Mouse (Mus musculus) macrophage (primary cell): ENCODE results near the gene Abcc4. TPM values are rescaled to one million over a fixed set of nuclear protein-coding genes. Genes with fewer than 3 reads are reported as not detected.
"Not testable (repeated sequence)": the region's sequence is repeated elsewhere in the genome, so short reads cannot be mapped to it uniquely, and the experiment has no call there.

ENCODE experiments used
- H3K27ac ChIP-seq: fragments of 350-480 bp; formaldehyde crosslinking; 2 replicates; pipeline ENCODE4 v1.9.0; 2021
- H3K36me3 ChIP-seq: fragments of 350-480 bp; formaldehyde crosslinking; 2 replicates; pipeline ENCODE4 v1.9.0; 2021; ENCODE audit errors: inconsistent target
- H3K4me3 ChIP-seq: fragments of 350-480 bp; formaldehyde crosslinking; 2 replicates; pipeline ENCODE4 v1.9.0; 2021; ENCODE audit errors: inconsistent target
- H3K79me2 ChIP-seq: fragments of 350-480 bp; formaldehyde crosslinking; 2 replicates; pipeline ENCODE4 v1.9.0; 2021; ENCODE audit errors: inconsistent target
- WGBS: methylation state at CpG from one replicate; pipeline ENCODE4 v1.1.7; 2026; ENCODE audit warnings: inconsistent platforms; ENCODE audit not compliant: missing documents; 5-methylcytosine and 5-hydroxymethylcytosine counted together
- polyA plus RNA-seq: library from polyadenylated mRNA; stranded (reverse); fragments of 250-400 nt; gene quantifications from 3 replicates; pipeline ENCODE4 v1.2.4, GENCODE M21; 2018; ENCODE audit warnings: inconsistent platforms

The Abcc4 gene
- polyA plus RNA-seq, 1 experiment from 2014 or later = 9.2 TPM

DNA sequence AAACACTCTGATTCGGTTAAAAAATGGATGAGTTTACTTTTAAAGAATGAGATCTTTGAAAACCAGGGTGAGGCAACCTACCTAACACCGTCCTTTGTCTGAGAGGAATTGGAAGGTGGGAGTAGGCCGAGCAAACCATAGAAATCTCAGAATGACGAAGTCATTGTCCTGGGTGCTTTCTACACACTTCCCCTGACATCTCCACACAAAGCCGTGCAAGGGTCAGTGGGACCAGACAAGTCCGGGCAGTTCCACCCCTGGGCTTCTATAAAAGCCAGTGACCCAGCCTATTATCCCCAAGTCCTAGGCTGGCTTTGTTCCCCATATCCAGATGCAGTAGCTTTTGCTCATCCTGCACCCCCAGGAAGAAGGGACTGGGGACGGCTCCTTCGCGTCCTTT lies 163.1 kb downstream of the Abcc4 start:
- H3K36me3 ChIP-seq = no peaks in the 10 kb centered on the region
- H3K79me2 ChIP-seq = no peaks in the 10 kb centered on the region
- H3K4me3 ChIP-seq = no peak overlapping the region
- H3K27ac ChIP-seq = no peak overlapping the region
- 95% methylated on average over 9 of the region's 9 CpGs for WGBS

DNA sequence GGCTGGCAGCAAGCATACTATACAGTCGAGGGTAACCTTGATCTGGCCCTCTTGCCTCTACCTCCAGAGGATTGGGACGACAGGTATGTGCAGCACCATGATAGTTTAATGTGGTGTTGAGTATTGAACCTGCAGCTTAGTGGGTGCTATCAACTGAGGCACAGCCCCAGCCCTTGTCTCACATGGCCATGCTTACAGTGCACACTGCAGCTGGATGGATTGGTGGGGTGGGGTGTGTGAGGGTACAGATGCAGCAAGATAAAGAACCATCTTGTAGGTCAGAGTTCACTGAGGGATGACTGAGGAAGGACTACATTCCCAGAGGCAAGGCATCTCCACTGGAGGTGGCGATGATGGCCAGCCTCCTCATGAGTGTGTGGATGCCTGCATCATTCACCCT lies 174.5 kb downstream of the Abcc4 start:
- H3K27ac ChIP-seq = no peak overlapping the region
- H3K4me3 ChIP-seq = no peak overlapping the region
- 89% methylated on average over 3 of the region's 3 CpGs for WGBS
- no peaks in the 10 kb centered on the region for H3K79me2 ChIP-seq
- H3K36me3 ChIP-seq = no peaks in the 10 kb centered on the region

DNA sequence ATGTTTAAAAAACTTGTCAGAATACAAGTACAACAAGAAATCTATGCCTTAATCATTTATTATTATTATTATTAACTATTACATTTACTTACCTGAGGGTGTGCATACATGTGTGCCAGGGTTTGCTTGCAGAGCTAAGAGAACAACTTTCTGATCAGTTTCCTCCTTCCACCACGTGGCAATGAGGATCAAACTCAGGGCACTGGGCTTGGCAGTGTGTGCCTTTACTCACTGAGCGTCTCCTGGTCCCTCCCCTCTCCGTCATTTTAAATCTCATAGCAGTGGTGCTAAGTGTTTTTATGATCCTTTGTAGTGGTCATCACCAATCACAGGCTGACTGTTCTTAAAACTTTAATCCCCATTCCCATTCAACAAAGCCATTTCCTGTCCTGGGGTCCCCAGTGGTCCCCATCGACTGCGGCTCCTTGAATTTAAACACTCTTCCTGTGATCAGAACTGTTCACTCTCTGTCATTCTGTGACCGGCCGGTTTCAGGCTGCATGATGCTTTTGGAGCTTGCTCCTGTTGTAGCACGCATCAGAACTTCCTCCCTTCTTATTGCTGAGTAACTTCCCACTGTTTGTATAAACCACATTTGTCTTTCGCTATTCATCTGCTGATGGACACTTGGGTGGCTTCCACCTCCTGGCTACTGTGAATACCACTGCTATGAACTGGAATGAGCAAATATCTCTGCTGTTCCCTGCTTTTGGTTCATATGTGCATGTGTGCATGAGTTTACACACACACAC lies 191.6 kb downstream of the Abcc4 start:
- whole genome bisulfite sequencing = 51% methylated on average over 9 of the region's 9 CpGs
- Histone ChIP-seq H3K36me3 (no peaks in the 10 kb centered on the region), H3K4me3 (no peak overlapping the region), H3K79me2 (no peaks in the 10 kb centered on the region), H3K27ac (no peak overlapping the region)

GRCm38 (mm10) chr14:118511715-118512114 lies 194.3 kb downstream of the Abcc4 start:
- H3K4me3 ChIP-seq, H3K79me2 ChIP-seq, H3K36me3 ChIP-seq, H3K27ac ChIP-seq: not testable (repeated sequence)
- 96% methylated on average over 6 of the region's 6 CpGs for WGBS

DNA sequence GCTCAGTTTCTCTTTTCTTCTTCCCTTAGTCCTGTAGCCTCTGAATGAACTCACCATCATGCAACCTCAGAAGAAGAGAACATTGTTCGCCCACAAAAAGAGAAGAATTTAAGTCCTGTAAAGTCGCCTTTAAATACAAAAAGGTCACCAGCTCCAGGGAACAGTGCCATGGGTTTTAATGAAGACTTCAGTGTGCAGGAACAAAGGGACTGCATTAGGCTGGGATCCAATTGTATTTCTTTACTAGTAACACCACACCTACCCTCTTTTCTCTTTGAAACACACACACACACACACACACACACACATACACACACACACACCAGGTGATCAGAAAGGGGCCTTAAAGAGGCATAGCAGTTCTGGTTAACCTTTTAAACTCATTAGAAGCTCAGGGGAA lies 195.2 kb downstream of the Abcc4 start:
- no peaks in the 10 kb centered on the region for H3K36me3 ChIP-seq
- no peaks in the 10 kb centered on the region for H3K79me2 ChIP-seq
- WGBS = 94% methylated on average over 2 of the region's 2 CpGs
- no peak overlapping the region for H3K27ac ChIP-seq
- H3K4me3 ChIP-seq = no peak overlapping the region

DNA sequence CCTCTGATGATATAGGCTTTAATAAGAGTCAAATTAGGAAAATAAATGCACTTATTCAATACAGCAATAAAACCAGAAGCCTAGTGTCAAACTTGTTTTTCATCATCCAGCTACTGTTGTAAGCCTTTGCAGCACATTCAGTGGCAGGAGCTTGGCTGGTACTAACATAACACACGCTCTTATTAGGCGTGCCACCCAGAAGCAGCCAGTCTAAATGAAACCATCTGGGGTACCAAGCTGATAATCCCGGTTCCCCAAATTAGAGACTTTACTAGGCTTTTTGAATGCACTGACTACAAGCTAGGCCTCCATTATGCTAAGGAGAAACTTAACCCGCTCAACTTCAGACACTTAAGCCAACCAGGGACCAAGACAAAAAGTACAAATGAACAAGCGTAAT lies 195.8 kb downstream of the Abcc4 start:
- Histone ChIP-seq H3K36me3 (no peaks in the 10 kb centered on the region), H3K4me3 (no peak overlapping the region), H3K27ac (no peak overlapping the region), H3K79me2 (no peaks in the 10 kb centered on the region)
- WGBS = 94% methylated on average over 5 of the region's 5 CpGs

GRCm38 (mm10) chr14:118507829-118508228 lies 198.2 kb downstream of the Abcc4 start:
- Histone ChIP-seq H3K36me3 (no peaks in the 10 kb centered on the region), H3K79me2 (no peaks in the 10 kb centered on the region), H3K27ac (no peak overlapping the region), H3K4me3 (no peak overlapping the region)
- 93% methylated on average over 14 of the region's 14 CpGs for WGBS

- H3K27ac ChIP-seq = no peak overlapping the region
- H3K36me3 ChIP-seq = no peaks in the 10 kb centered on the region
- no peak overlapping the region for H3K4me3 ChIP-seq
- no peaks in the 10 kb centered on the region for H3K79me2 ChIP-seq
- WGBS = 87% methylated on average over 14 of the region's 14 CpGs
Measured at GRCm38 (mm10) chr14:118506591-118507146, 199.3 kb downstream of the Abcc4 start.

GRCm38 (mm10) chr14:118496767-118497166 lies 209.3 kb downstream of the Abcc4 start:
- Histone ChIP-seq H3K27ac (no peak overlapping the region), H3K4me3 (no peak overlapping the region), H3K36me3 (no peaks in the 10 kb centered on the region; the same call in 1 of the 2 replicates), H3K79me2 (no peaks in the 10 kb centered on the region)
- 90% methylated on average over 2 of the region's 2 CpGs for WGBS

- no peak overlapping the region for H3K4me3 ChIP-seq
- no peak overlapping the region for H3K27ac ChIP-seq
- no peaks in the 10 kb centered on the region; the same call in 1 of the 2 replicates for H3K36me3 ChIP-seq
- no peaks in the 10 kb centered on the region for H3K79me2 ChIP-seq
- WGBS = 92% methylated on average over 2 of the region's 2 CpGs
Measured at GRCm38 (mm10) chr14:118495458-118495857, 210.6 kb downstream of the Abcc4 start.

DNA sequence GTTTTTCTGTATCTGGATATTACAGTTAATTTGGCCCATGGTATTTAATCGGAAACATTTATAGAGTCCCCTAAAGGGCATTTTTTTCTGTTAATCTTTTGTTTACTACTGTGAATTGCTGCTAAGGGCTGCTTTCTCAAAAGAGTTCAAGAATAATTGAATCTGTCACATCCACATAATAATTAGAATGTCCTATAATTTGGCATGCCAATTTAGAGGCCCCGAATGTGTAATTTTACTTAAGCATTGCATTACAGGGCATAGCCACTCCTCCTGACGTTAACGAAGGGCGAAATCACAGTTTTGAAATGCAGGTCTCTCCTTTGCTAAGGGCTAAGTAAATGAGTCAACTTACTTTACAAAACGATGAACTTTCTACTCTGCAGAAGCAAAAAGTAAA lies 214.3 kb downstream of the Abcc4 start:
- H3K27ac ChIP-seq = no peak overlapping the region
- H3K79me2 ChIP-seq = no peaks in the 10 kb centered on the region
- 97% methylated on average over 6 of the region's 6 CpGs for WGBS
- 0 out of 2 replicates have a peak, but pooled peaks cover 5% of the 10 kb centered on the region for H3K36me3 ChIP-seq
- H3K4me3 ChIP-seq = no peak overlapping the region

- no peak overlapping the region for H3K4me3 ChIP-seq
- H3K79me2 ChIP-seq = no peaks in the 10 kb centered on the region
- WGBS = 85% methylated on average over 13 of the region's 13 CpGs
- H3K36me3 ChIP-seq = 0 out of 2 replicates have a peak, but pooled peaks cover 5% of the 10 kb centered on the region
- H3K27ac ChIP-seq = no peak overlapping the region
Measured at GRCm38 (mm10) chr14:118491300-118491699, 214.7 kb downstream of the Abcc4 start.

DNA sequence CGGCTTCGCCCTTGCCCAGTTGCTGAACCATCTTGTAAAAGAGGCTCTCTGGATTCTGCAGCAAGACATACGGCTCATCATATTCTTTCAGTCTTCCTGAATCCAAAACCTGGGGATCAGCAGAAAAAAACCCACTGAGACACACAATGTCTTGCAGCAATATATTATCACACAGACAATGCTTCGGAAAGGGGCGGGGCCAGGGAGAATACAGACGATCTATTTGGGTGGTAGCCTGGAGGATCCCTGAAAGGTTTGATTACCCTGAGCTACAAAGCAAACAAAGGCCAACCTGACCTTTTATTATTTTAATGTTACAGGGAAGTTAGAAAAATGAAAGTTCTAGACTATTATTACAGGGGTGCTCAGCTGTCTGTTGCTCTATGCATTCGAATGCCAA lies 215.5 kb downstream of the Abcc4 start:
- WGBS = 90% methylated on average over 7 of the region's 7 CpGs
- H3K36me3 ChIP-seq = 0 out of 2 replicates have a peak, but pooled peaks cover 5% of the 10 kb centered on the region
- H3K27ac ChIP-seq = no peak overlapping the region
- H3K4me3 ChIP-seq = no peak overlapping the region
- no peaks in the 10 kb centered on the region for H3K79me2 ChIP-seq

DNA sequence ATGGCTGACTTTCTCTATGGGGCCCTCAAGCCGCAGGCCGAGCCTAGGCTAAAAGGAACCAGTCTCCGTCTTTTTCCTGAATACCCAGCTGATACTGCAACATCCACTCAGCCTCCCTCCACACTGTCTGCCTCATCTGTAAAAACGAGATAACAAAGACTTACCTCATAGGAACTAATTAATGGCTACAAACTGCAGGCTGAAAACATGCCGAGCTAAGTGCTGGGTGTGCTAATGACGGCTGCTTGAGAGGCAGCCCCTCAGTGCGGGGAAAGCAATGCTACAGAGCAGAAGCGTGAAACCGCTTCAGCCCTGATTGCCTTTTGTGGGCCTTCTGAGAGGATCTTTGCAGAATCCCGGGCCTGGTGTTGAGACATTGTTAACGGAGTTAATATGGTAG lies 219.7 kb downstream of the Abcc4 start:
- Histone ChIP-seq H3K4me3 (no peak overlapping the region), H3K27ac (no peak overlapping the region), H3K36me3 (0 out of 2 replicates have a peak, but pooled peaks cover 5% of the 10 kb centered on the region), H3K79me2 (no peaks in the 10 kb centered on the region)
- 96% methylated on average over 11 of the region's 11 CpGs for WGBS

DNA sequence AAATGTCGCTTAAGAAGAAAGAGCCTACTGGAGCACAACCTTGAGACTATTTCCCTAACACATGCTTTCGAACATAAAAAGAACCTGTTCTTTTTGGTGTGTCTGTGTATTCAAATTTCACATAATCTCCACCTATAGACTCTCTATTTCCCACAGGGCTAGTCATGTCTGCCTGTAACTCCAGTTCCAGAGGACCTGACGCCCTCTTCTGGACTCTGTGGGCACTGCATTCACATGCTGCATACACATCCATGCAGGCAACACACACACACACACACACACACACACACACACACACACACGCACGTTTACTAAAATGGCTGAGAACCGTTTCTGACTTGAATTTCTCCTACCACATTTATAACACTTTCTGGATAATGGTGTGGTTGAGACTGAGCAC lies 220.4 kb downstream of the Abcc4 start:
- no peak overlapping the region for H3K27ac ChIP-seq
- no peak overlapping the region for H3K4me3 ChIP-seq
- no peaks in the 10 kb centered on the region for H3K79me2 ChIP-seq
- 0 out of 2 replicates have a peak, but pooled peaks cover 5% of the 10 kb centered on the region for H3K36me3 ChIP-seq
- WGBS = 90% methylated on average over 6 of the region's 6 CpGs
